Mouse (Mus musculus): ENCODE measurements at regions not wholly inside any gene's neighbourhood (a gene's known extent, or its start where the extent isn't known, plus 50 kb on each side); places are given as distances from the start of the nearest gene placed in this dataset.

DNA sequence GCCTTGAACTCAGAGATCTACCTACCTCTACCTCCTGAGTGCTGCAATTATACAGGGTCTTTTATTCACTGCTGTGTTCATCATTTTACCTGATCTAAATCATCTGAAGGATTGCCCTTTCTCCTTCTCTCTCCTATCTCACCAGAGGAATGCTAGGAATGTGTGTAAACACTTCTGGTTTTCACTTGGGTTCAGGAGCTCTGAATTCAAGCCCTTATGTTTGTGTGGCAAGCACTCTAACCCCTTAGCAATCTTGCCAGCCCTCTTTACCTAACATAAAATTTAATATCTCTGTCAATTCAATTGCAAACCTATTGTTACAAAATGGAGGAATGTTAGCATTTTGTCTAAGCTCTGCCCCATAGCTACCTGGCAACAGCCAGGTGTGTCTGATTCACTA, 112.8 kb upstream of the Gm10295 start:
- TF ChIP-seq POLR2A (IDR thresholded peaks at IDR 0.05; ENCODE audit: insufficient read length, low read depth), result no peak
- TF ChIP-seq TCF12 (IDR thresholded peaks at IDR 0.05; ENCODE audit: insufficient read depth, poor library complexity, severe bottlenecking), result no peak
- no peak for TF ChIP-seq MAX (IDR thresholded peaks at IDR 0.05; ENCODE audit: low read depth)
- no peak for TF ChIP-seq MYOG (IDR thresholded peaks at IDR 0.05; ENCODE audit: control insufficient read depth in 1 of 3, insufficient read depth in 1 of 3, insufficient read length in 2 of 3, low read depth in 2 of 3)
- TF ChIP-seq CEBPB (IDR thresholded peaks at IDR 0.05; ENCODE audit: insufficient read depth, poor library complexity, severe bottlenecking), result no peak
- no peak for TF ChIP-seq POLR2AphosphoS2 (IDR thresholded peaks at IDR 0.05; ENCODE audit: insufficient read length, low read depth)
- no peak for TF ChIP-seq REST (IDR thresholded peaks at IDR 0.05; ENCODE audit: insufficient read depth, insufficient read length)
- TF ChIP-seq SRF (IDR thresholded peaks at IDR 0.05; ENCODE audit: control insufficient read depth, insufficient read length, low read depth), result no peak
- TF ChIP-seq USF1 (IDR thresholded peaks at IDR 0.05; ENCODE audit: low read depth), result no peak
- TF ChIP-seq TCF3 (IDR thresholded peaks at IDR 0.05; ENCODE audit: insufficient read length, low read depth), result no peak

All from myocyte (in vitro differentiated cells).